Mouse (Mus musculus) skeletal muscle tissue, adult 2 months (tissue): ENCODE data around the gene Mettl15.
A peak's percentile ranks its signal among the peaks of the same experiment; 100 is the strongest.
"Not testable (repeated sequence)": the region's sequence is repeated elsewhere in the genome, so short reads cannot be mapped to it uniquely, and the experiment has no call there.

Experiments
- DNase-seq: peaks from one replicate; pipeline ENCODE4 v3.0.0-alpha.2; 2012; ENCODE audit warnings: low read depth, low spot score

Mettl15 gene

GRCm38 (mm10) chr2:109280600-109281340 lies at the start of gene Mettl15, which contains the start of gene Kif18a:
TSS of gene Mettl15 (minus strand) at chr2:109280748.
TSS of gene Kif18a (plus strand) at chr2:109280738.
- DNase-seq: peak; percentile 94

GRCm38 (mm10) chr2:109311369-109311768 lies 30.8 kb upstream of the Mettl15 start:
- no peak for DNase-seq

- DNase-seq: no peak
These were observed 23.1 kb upstream of the Mettl15 start for GRCm38 (mm10) chr2:109303638-109304037.

- no peak for DNase-seq
These were observed 21.7 kb upstream of the Mettl15 start for GRCm38 (mm10) chr2:109302234-109302633.

GRCm38 (mm10) chr2:109298160-109298559 lies 17.6 kb upstream of the Mettl15 start:
- DNase-seq: no peak

GRCm38 (mm10) chr2:109296264-109296663 lies 15.7 kb upstream of the Mettl15 start:
- DNase-seq: no peak

- no peak for DNase-seq
These were observed 8.8 kb upstream of the Mettl15 start for GRCm38 (mm10) chr2:109289327-109289726.

- no peak for DNase-seq
These were observed 3.6 kb upstream of the Mettl15 start for GRCm38 (mm10) chr2:109284121-109284520.

- no peak for DNase-seq
These were observed 768 bp upstream of the Mettl15 start for GRCm38 (mm10) chr2:109281341-109281690.

- no peak for DNase-seq
These were observed 312 bp downstream of the Mettl15 start for GRCm38 (mm10) chr2:109280272-109280599.

GRCm38 (mm10) chr2:109278036-109278435 lies 2.5 kb downstream of the Mettl15 start:
- peak; percentile 27 for DNase-seq

GRCm38 (mm10) chr2:109277593-109277992 lies 3.0 kb downstream of the Mettl15 start:
- DNase-seq: no peak

GRCm38 (mm10) chr2:109273098-109273497 lies 7.5 kb downstream of the Mettl15 start:
- no peak for DNase-seq

GRCm38 (mm10) chr2:109262779-109263178 lies 17.8 kb downstream of the Mettl15 start:
- no peak for DNase-seq

GRCm38 (mm10) chr2:109241947-109242346 lies 38.6 kb downstream of the Mettl15 start:
- no peak for DNase-seq

- no peak for DNase-seq
These were observed 44.8 kb downstream of the Mettl15 start for GRCm38 (mm10) chr2:109235741-109236140.

GRCm38 (mm10) chr2:109233876-109234275 lies 46.7 kb downstream of the Mettl15 start:
- DNase-seq: no peak

GRCm38 (mm10) chr2:109230443-109230842 lies 50.1 kb downstream of the Mettl15 start:
- DNase-seq: no peak

GRCm38 (mm10) chr2:109227196-109227595 lies 53.4 kb downstream of the Mettl15 start:
- DNase-seq: no peak

GRCm38 (mm10) chr2:109221470-109221869 lies 59.1 kb downstream of the Mettl15 start:
- DNase-seq: no peak

- DNase-seq: not testable (repeated sequence)
These were observed 63.9 kb downstream of the Mettl15 start for GRCm38 (mm10) chr2:109216678-109217077.

GRCm38 (mm10) chr2:109210641-109211040 lies 69.9 kb downstream of the Mettl15 start:
- not testable (repeated sequence) for DNase-seq

- no peak for DNase-seq
These were observed 72.5 kb downstream of the Mettl15 start for GRCm38 (mm10) chr2:109208032-109208431.

- DNase-seq: no peak
These were observed 97.6 kb downstream of the Mettl15 start for GRCm38 (mm10) chr2:109182993-109183392.
